Mouse (Mus musculus) stomach, postnatal 0 days (tissue): ENCODE results near the gene Nufip2.

Source experiments
- CTCF ChIP-seq: IDR thresholded peaks from 2 replicates; pipeline ENCODE4 v1.5.1; 2016; ENCODE audit warnings: antibody characterized with exemption, low read depth, mild to moderate bottlenecking, moderate library complexity
- EP300 ChIP-seq: optimal IDR thresholded peaks from 2 replicates; pipeline ENCODE3; 2016; ENCODE audit warnings: antibody characterized with exemption

- no peak for TF ChIP-seq CTCF
- TF ChIP-seq EP300: no peak
These were observed 98.9 kb downstream of the Nufip2 start for GRCm38 (mm10) chr11:77784894-77785293.
